Mouse (Mus musculus) c-Kit-positive CD71-negative TER-119-negative erythroid progenitor cells, embryonic 14.5 days (primary cell): ENCODE measurements around the gene AI464131.

Experiments
- DNase-seq: peaks from one replicate; pipeline ENCODE4 v3.0.0-alpha.2; 2013; ENCODE audit warnings: low read depth

Gene AI464131

GRCm38 (mm10) chr4:41502986-41503412, at the start of gene AI464131:
TSS of gene AI464131 (minus strand) at chr4:41503076.
- DNase-seq = peak; percentile 79

- peak; percentile 62 for DNase-seq
Observed at GRCm38 (mm10) chr4:41552529-41552928, 49.7 kb upstream of the AI464131 start.

GRCm38 (mm10) chr4:41547086-41547485, 44.2 kb upstream of the AI464131 start:
- no peak for DNase-seq

- DNase-seq = no peak
Observed at GRCm38 (mm10) chr4:41545985-41546384, 43.1 kb upstream of the AI464131 start.

- no peak for DNase-seq
Observed at GRCm38 (mm10) chr4:41542136-41542535, 39.3 kb upstream of the AI464131 start.

GRCm38 (mm10) chr4:41534866-41535265, 32.0 kb upstream of the AI464131 start:
- no peak for DNase-seq

- DNase-seq = peak; percentile 35
Observed at GRCm38 (mm10) chr4:41532420-41532819, 29.5 kb upstream of the AI464131 start.

GRCm38 (mm10) chr4:41527996-41528395, 25.1 kb upstream of the AI464131 start:
- no peak for DNase-seq

- DNase-seq = no peak
Observed at GRCm38 (mm10) chr4:41527076-41527475, 24.2 kb upstream of the AI464131 start.

- no peak for DNase-seq
Observed at GRCm38 (mm10) chr4:41526553-41526952, 23.7 kb upstream of the AI464131 start.

GRCm38 (mm10) chr4:41524829-41525228, 22.0 kb upstream of the AI464131 start:
- no peak for DNase-seq

- no peak for DNase-seq
Observed at GRCm38 (mm10) chr4:41523839-41524238, 21.0 kb upstream of the AI464131 start.

- DNase-seq = no peak
Observed at GRCm38 (mm10) chr4:41522788-41523187, 19.9 kb upstream of the AI464131 start.

- DNase-seq = no peak
Observed at GRCm38 (mm10) chr4:41522136-41522535, 19.3 kb upstream of the AI464131 start.

- no peak for DNase-seq
Observed at GRCm38 (mm10) chr4:41520641-41521040, 17.8 kb upstream of the AI464131 start.

GRCm38 (mm10) chr4:41519195-41519594, 16.3 kb upstream of the AI464131 start:
- DNase-seq = no peak

GRCm38 (mm10) chr4:41518349-41518748, 15.5 kb upstream of the AI464131 start:
- no peak for DNase-seq

- DNase-seq = no peak
Observed at GRCm38 (mm10) chr4:41517233-41517632, 14.4 kb upstream of the AI464131 start, which contains the start of gene 1110017D15Rik. TSS of gene 1110017D15Rik (minus strand) at chr4:41517333.

GRCm38 (mm10) chr4:41513714-41514113, 10.8 kb upstream of the AI464131 start:
- DNase-seq = no peak

- no peak for DNase-seq
Observed at GRCm38 (mm10) chr4:41513309-41513708, 10.4 kb upstream of the AI464131 start.

- no peak for DNase-seq
Observed at GRCm38 (mm10) chr4:41507998-41508397, 5.1 kb upstream of the AI464131 start.

GRCm38 (mm10) chr4:41507326-41507924, 4.5 kb upstream of the AI464131 start:
- no peak for DNase-seq

- peak; percentile 54 for DNase-seq
Observed at GRCm38 (mm10) chr4:41506906-41507305, 4.0 kb upstream of the AI464131 start.

- no peak for DNase-seq
Observed at GRCm38 (mm10) chr4:41506156-41506555, 3.3 kb upstream of the AI464131 start.
